Comparison of ENCODE assay signal across 8 mouse cellular contexts in the genomic region with DNA sequence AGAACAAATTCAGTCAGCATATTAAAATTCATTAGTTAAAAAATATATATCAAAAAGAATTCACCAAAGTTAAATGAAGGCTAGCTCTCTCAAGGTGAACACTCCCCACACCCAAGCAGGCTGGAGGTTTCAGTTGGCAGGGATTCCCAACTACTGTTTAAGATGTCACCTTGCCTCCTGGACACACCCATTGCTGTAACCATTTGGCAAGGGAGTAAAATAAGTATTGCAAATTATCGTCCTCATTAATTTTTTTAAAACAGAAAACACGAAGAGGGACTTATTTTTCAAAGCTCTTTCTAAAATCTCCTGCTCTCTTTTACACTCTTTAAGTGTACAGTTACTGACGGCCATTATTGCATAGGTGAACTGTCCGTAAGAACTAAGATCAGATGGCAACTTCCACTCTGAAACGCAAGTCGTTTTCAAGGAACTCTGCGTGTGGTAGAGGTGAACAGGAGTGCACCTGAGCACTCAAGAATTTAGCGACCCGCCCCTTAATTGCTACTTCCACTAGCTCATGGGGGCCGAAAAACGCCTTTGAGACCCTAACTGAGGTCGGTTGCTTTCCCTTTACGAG. TPM values are rescaled to one million over a fixed set of nuclear protein-coding genes. Genes with fewer than 3 reads are reported as not detected.
DNase-seq lines count a peak whose midpoint lies in the region; ATAC-seq and TF ChIP-seq lines count a peak whose summit lies in the region.

No protein-coding gene starts in this region.

- no peaks in the 10 kb centered on the region for H3K27me3 ChIP-seq in kidney, adult 2 months (replicated peaks; ENCODE audit: control insufficient read depth, insufficient read depth, low read length)
- no peaks in the 10 kb centered on the region for H3K27me3 ChIP-seq in hindbrain, embryonic 13.5 days
- no peaks in the 10 kb centered on the region; the same call in 1 of the 2 replicates for H3K27me3 ChIP-seq in lung, embryonic 15.5 days

- WGBS in kidney, adult 2 months: 1% methylated on average over 13 of the region's 13 CpGs
- WGBS in hindbrain, embryonic 13.5 days: under 1% methylated on average over 13 of the region's 13 CpGs
- under 1% methylated on average over 13 of the region's 13 CpGs for WGBS in lung, embryonic 15.5 days

- no peak for TF ChIP-seq POLR2A in kidney, adult 2 months (IDR thresholded peaks at IDR 0.05; ENCODE audit: low read depth, low read length)
- TF ChIP-seq POLR2A in brain, embryonic 14.5 days (IDR thresholded peaks at IDR 0.05; ENCODE audit: borderline replicate concordance, extremely low read depth, insufficient read depth, insufficient read length, poor library complexity, severe bottlenecking): no peak

- H3K4me1 ChIP-seq in kidney, adult 2 months (ENCODE audit: control insufficient read depth, insufficient read depth, low read length): peaks cover 20% of the 10 kb centered on the region
- H3K4me1 ChIP-seq in hindbrain, embryonic 13.5 days (replicated peaks): peaks cover 47% of the 10 kb centered on the region
- peaks cover 39% of the 10 kb centered on the region for H3K4me1 ChIP-seq in lung, embryonic 15.5 days

- no peaks in the 10 kb centered on the region for H3K36me3 ChIP-seq in kidney, adult 2 months (ENCODE audit: control insufficient read depth, insufficient read depth, low read length)
- no peaks in the 10 kb centered on the region; the same call in 1 of the 2 replicates for H3K36me3 ChIP-seq in hindbrain, embryonic 13.5 days
- peaks cover 7% of the 10 kb centered on the region; the same call in 1 of the 2 replicates for H3K36me3 ChIP-seq in lung, embryonic 15.5 days

- peak overlapping the region; percentile 84 for H3K4me2 ChIP-seq in hindbrain, embryonic 13.5 days
- H3K4me2 ChIP-seq in lung, embryonic 15.5 days: peak overlapping the region; percentile 70

- H3K9ac ChIP-seq in hindbrain, embryonic 13.5 days: peak overlapping the region; percentile 100
- peak overlapping the region; percentile 97 for H3K9ac ChIP-seq in lung, embryonic 15.5 days

- H3K9me3 ChIP-seq in hindbrain, embryonic 13.5 days: no peaks in the 10 kb centered on the region
- no peaks in the 10 kb centered on the region for H3K9me3 ChIP-seq in lung, embryonic 15.5 days

- peak overlapping the region; percentile 88 for H3K4me3 ChIP-seq in kidney, adult 2 months (ENCODE audit: insufficient read depth, low read depth, low read length)
- peak overlapping the region; percentile 89 for H3K4me3 ChIP-seq in hindbrain, embryonic 13.5 days
- peak overlapping the region; percentile 83 for H3K4me3 ChIP-seq in lung, embryonic 15.5 days

- peak overlapping the region; percentile 60; the same call in 1 of the 2 replicates for H3K27ac ChIP-seq in kidney, adult 2 months (ENCODE audit: insufficient read depth, low read depth, low read length)
- H3K27ac ChIP-seq in hindbrain, embryonic 13.5 days: peak overlapping the region; percentile 99
- H3K27ac ChIP-seq in lung, embryonic 15.5 days: peak overlapping the region; percentile 98

- no peak for ATAC-seq in hindbrain, embryonic 13.5 days (ENCODE audit: low FRiP score)
- ATAC-seq in lung, embryonic 15.5 days (ENCODE audit: borderline replicate concordance, extremely low read depth, low FRiP score, low TSS enrichment): no peak
- no peak for ATAC-seq in frontal cortex, adult (ENCODE audit: low TSS enrichment)

- peak; percentile 48 for DNase-seq in kidney, adult 2 months
- DNase-seq in kidney, postnatal 4 days: no peak
- DNase-seq in brain, embryonic 14.5 days (ENCODE audit: low read depth): peak; percentile 20
- no peak for DNase-seq in frontal cortex, postnatal 36 days (ENCODE audit: low spot score in 2 of 2)
- no peak for DNase-seq in ovary, adult 18-20 months (ENCODE audit: low spot score)

- no peak for TF ChIP-seq CTCF in kidney, adult 2 months (conservative IDR thresholded peaks at IDR 0.05; ENCODE audit: insufficient read depth, insufficient read length, low read depth, low read length)
- no peak for TF ChIP-seq CTCF in brain, embryonic 14.5 days (IDR thresholded peaks at IDR 0.05; ENCODE audit: borderline replicate concordance, extremely low read depth, insufficient read depth, insufficient read length)

RNA-seq across cellular contexts. Expression of gene Calm2, which starts 1.3 kb away (rescaled TPM):
- 40.5 and 78.8 TPM in 2 replicates for polyA plus RNA-seq in kidney, adult 2 months (2012; rRNA removed)
- polyA plus RNA-seq in brain, embryonic 14.5 days (2012; rRNA removed): 919 and 1,119 TPM in 2 replicates
- polyA plus RNA-seq in hindbrain, embryonic 13.5 days (2015; fragmentation: Nextera tagmentation; extraction: Ambion mirVana): 2,223 and 2,271 TPM in 2 replicates
- polyA plus RNA-seq in lung, embryonic 15.5 days (2015; fragmentation: Nextera tagmentation; extraction: Ambion mirVana): 942 and 944 TPM in 2 replicates

RNA-seq across cellular contexts. Expression of gene Stpg4, which starts 17.9 kb away (rescaled TPM):
- polyA plus RNA-seq in kidney, adult 2 months (2012; rRNA removed): not detected in 2 replicates
- 0.16 TPM in 1 of 2 replicates, not detected in the other for polyA plus RNA-seq in brain, embryonic 14.5 days (2012; rRNA removed)
- polyA plus RNA-seq in hindbrain, embryonic 13.5 days (2015; fragmentation: Nextera tagmentation; extraction: Ambion mirVana): not detected in 2 replicates
- not detected in 2 replicates for polyA plus RNA-seq in lung, embryonic 15.5 days (2015; fragmentation: Nextera tagmentation; extraction: Ambion mirVana)

Comparison
In these comparisons a context has a peak if more than half of its experiments do, and no peak if none do; other contexts are left out.
1. DNase-seq: peak in kidney, adult 2 months (single experiment) and brain, embryonic 14.5 days (single experiment); none in kidney, postnatal 4 days (0 of 2), frontal cortex, postnatal 36 days (0 of 2) and ovary, adult 18-20 months (single experiment).
2. RNA of gene Calm2, which starts 1.3 kb away (polyA plus RNA-seq): 2,223 to 2,271 TPM in hindbrain, embryonic 13.5 days, 919 to 1,119 TPM in brain, embryonic 14.5 days and 942 to 944 TPM in lung, embryonic 15.5 days; 40.5 to 78.8 TPM in kidney, adult 2 months; every median in the first group is over 10 times any median in the second.
3. Peak in every context shown above with its lines, with median percentiles within 50 percentile points of each other: H3K27ac ChIP-seq and H3K4me3 ChIP-seq.